Mouse (Mus musculus) layer of hippocampus, postnatal 10 days (tissue): ENCODE measurements around the gene Cytl1. TPM values are rescaled to one million over a fixed set of nuclear protein-coding genes. Genes with fewer than 3 reads are reported as not detected.

ENCODE experiments used
- DNase-seq, 2 experiments: peaks; one replicate each; pipeline ENCODE4 v3.0.0; 2021; ENCODE audit warnings: low spot score in 2 of 2
- total RNA-seq, 2 experiments: library from RNA; stranded (reverse); gene quantifications; 2 replicates each; pipeline ENCODE4 v1.2.3; 2021

The Cytl1 gene
- total RNA-seq, 2 experiments from 2014 or later, result not detected

- DNase-seq, result peak; percentile 98 to 99
These were observed 33.7 kb downstream of the Cytl1 start for GRCm38 (mm10) chr5:37769031-37769430.

- no peak for DNase-seq
These were observed 35.6 kb downstream of the Cytl1 start for GRCm38 (mm10) chr5:37770870-37771269.

- DNase-seq, result no peak
These were observed 38.7 kb downstream of the Cytl1 start for GRCm38 (mm10) chr5:37774011-37774410.

- DNase-seq, result no peak
These were observed 40.4 kb downstream of the Cytl1 start for GRCm38 (mm10) chr5:37775681-37776080.

- peak; percentile 57 to 67 for DNase-seq
These were observed 48.0 kb downstream of the Cytl1 start for GRCm38 (mm10) chr5:37783306-37783705.

GRCm38 (mm10) chr5:37784847-37785391 is 49.6 kb downstream of the Cytl1 start:
- no peak for DNase-seq

Other genes with a start within 250 kb of the Cytl1 start
- 10 to 100 TPM in 1 of 2 experiments, 1 to 10 TPM in 1; 8.0 to 10.7 TPM for gene Stk32b, start 18.3 kb upstream of the Cytl1 start, total RNA-seq
- 1 to 10 TPM; 7.4 to 8.5 TPM for gene Msx1, start 89.1 kb downstream of the Cytl1 start, total RNA-seq